Mouse (Mus musculus): ENCODE measurements at regions not wholly inside any gene's neighbourhood (a gene's known extent, or its start where the extent isn't known, plus 50 kb on each side); places are given as distances from the start of the nearest gene placed in this dataset.
A peak's percentile ranks its signal among the peaks of the same experiment; 100 is the strongest.

DNA sequence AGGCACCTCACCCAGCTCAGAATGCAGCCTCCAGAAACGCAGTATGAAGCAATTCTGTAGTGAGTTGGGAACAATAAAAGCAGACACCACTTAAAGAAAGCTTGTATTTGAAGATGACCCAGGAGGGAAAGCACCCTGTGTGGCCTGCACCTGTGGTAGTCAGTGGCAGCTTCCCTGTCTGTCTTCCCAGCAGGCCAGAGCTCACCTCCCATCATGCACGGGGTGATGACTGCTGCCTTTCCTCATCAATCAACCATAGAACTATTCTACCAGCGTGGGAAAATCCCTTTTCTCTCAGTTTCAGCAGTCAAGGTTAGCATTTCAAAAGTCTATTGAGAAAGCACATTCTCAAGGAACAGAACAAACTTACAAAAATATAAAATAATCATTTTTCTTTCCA is 160.0 kb downstream of the Cog6 start:
- TF ChIP-seq CTCF (IDR thresholded peaks at IDR 0.05; ENCODE audit: low read depth) (no peak), EP300 (IDR thresholded peaks at IDR 0.05; ENCODE audit: low read depth) (no peak)
- 40% methylated on average over 3 of the region's 3 CpGs for WGBS (ENCODE audit: insufficient replicate concordance)
- ATAC-seq (ENCODE audit: insufficient read depth) = no peak

DNA sequence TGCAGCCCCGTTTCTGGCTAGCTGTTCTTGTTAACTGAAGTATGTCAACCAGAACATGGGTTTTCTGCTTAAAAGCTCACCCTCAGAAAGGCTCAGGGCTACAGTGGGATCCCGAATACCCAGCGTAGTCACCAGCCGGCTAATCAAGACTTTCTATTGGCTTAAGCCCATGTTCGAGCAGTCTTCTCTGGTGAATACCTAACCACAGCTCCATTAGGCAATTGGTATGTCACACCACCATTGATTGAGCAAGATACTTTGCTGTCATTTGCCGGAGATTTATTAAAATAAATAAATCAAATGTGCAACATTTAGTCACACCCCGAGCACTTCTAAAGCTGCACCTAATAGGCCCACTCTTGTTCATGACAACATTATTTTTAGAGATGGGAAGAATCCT is 162.5 kb downstream of the Cog6 start:
- no peak overlapping the region for H3K4me2 ChIP-seq (ENCODE audit: low read depth)
- no peaks in the 10 kb centered on the region for H3K27me3 ChIP-seq (ENCODE audit: control insufficient read depth, insufficient read depth, low read length)
- no peak overlapping the region for H3K9ac ChIP-seq (replicated peaks)
- ATAC-seq (ENCODE audit: insufficient read depth) = no peak
- no peaks in the 10 kb centered on the region for H3K9me3 ChIP-seq (ENCODE audit: control insufficient read depth, low read length)
- WGBS (ENCODE audit: insufficient replicate concordance) = 71% methylated on average over 7 of the region's 7 CpGs
- DNase-seq (ENCODE audit: low read depth in 3 of 3, low spot score in 3 of 3) = no peak
- TF ChIP-seq EP300 (IDR thresholded peaks at IDR 0.05; ENCODE audit: low read depth) = no peak
- no peak for TF ChIP-seq CTCF (IDR thresholded peaks at IDR 0.05; ENCODE audit: low read depth)
- H3K4me1 ChIP-seq (replicated peaks; ENCODE audit: control insufficient read depth in 2 of 2, insufficient read depth in 2 of 2, low read length in 1 of 2) = no peaks in the 10 kb centered on the region
- H3K4me3 ChIP-seq (ENCODE audit: insufficient read depth in 1 of 2, low read depth in 2 of 2, low read length in 2 of 2) = no peak overlapping the region
- no peaks in the 10 kb centered on the region for H3K36me3 ChIP-seq (replicated peaks; ENCODE audit: control insufficient read depth, insufficient read depth, low read depth)
- no peak overlapping the region for H3K27ac ChIP-seq

More for the DNA sequence above, 160.0 kb downstream of the Cog6 start:
- H3K27me3 ChIP-seq (ENCODE audit: control insufficient read depth, insufficient read depth, low read length) = no peaks in the 10 kb centered on the region
- H3K4me3 ChIP-seq (ENCODE audit: insufficient read depth in 1 of 2, low read depth in 2 of 2, low read length in 2 of 2) = no peak overlapping the region
- DNase-seq (ENCODE audit: low read depth in 3 of 3, low spot score in 3 of 3) = no peak
- H3K9ac ChIP-seq (replicated peaks) = no peak overlapping the region
- H3K4me1 ChIP-seq (replicated peaks; ENCODE audit: control insufficient read depth in 2 of 2, insufficient read depth in 2 of 2, low read length in 1 of 2) = no peaks in the 10 kb centered on the region
- no peak overlapping the region for H3K4me2 ChIP-seq (ENCODE audit: low read depth)
- no peak overlapping the region for H3K27ac ChIP-seq
- no peaks in the 10 kb centered on the region for H3K9me3 ChIP-seq (ENCODE audit: control insufficient read depth, low read length)
- no peaks in the 10 kb centered on the region for H3K36me3 ChIP-seq (replicated peaks; ENCODE audit: control insufficient read depth, insufficient read depth, low read depth)

DNA sequence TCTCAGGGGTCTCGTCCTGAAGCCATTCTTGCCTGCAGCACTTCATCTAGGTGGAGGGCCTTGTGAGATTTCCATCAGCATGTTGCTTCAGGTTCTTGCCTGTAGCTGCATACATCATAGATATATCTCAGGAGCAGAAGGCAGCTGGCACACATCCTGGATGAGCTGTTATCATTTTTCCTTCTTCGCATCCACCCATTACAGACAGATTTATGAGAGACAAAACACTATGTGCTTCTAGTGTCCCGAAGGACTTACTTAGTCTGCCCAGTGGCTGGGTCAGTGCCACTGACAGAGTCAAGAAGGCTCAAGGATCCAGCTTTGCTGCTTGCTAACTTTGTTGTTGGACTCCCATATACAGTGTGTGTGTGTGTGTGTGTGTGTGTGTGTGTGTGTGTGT is 163.9 kb downstream of the Cog6 start:
- Histone ChIP-seq H3K4me3 (ENCODE audit: insufficient read depth in 1 of 2, low read depth in 2 of 2, low read length in 2 of 2) (no peak overlapping the region), H3K36me3 (replicated peaks; ENCODE audit: control insufficient read depth, insufficient read depth, low read depth) (no peaks in the 10 kb centered on the region), H3K27me3 (ENCODE audit: control insufficient read depth, insufficient read depth, low read length) (no peaks in the 10 kb centered on the region), H3K4me1 (replicated peaks; ENCODE audit: control insufficient read depth in 2 of 2, insufficient read depth in 2 of 2, low read length in 1 of 2) (no peaks in the 10 kb centered on the region), H3K9me3 (ENCODE audit: control insufficient read depth, low read length) (no peaks in the 10 kb centered on the region), H3K4me2 (ENCODE audit: low read depth) (no peak overlapping the region), H3K27ac (no peak overlapping the region), H3K9ac (replicated peaks) (no peak overlapping the region)
- WGBS (ENCODE audit: insufficient replicate concordance) = 66% methylated on average over 3 of the region's 3 CpGs
- TF ChIP-seq EP300 (IDR thresholded peaks at IDR 0.05; ENCODE audit: low read depth) = no peak
- TF ChIP-seq CTCF (IDR thresholded peaks at IDR 0.05; ENCODE audit: low read depth) = no peak
- no peak for DNase-seq (ENCODE audit: low read depth in 3 of 3, low spot score in 3 of 3)
- no peak for ATAC-seq (ENCODE audit: insufficient read depth)

DNA sequence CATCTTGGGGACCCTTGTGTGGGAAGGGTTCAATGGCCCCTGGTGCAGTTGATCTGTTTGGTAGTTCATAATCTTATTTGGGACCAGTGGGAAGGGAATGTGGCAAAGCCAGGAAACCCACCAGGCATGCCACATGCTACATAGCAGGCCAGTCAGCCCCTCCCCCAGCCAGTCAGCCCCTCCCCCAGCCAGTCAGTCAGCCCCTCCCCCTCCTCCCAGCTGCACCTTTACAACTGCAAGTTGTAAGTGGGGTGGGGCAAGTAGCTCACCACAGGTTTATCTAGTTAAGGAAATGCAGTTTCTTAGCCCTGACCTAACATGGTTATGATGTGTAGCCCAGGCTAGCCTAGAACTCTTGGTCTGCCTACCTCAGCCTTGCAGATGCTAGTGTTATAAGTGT is 171.9 kb downstream of the Cog6 start:
- Histone ChIP-seq H3K4me2 (ENCODE audit: low read depth) (no peak overlapping the region), H3K36me3 (replicated peaks; ENCODE audit: control insufficient read depth, insufficient read depth, low read depth) (no peaks in the 10 kb centered on the region), H3K4me3 (ENCODE audit: insufficient read depth in 1 of 2, low read depth in 2 of 2, low read length in 2 of 2) (no peak overlapping the region), H3K9me3 (ENCODE audit: control insufficient read depth, low read length) (no peaks in the 10 kb centered on the region), H3K9ac (replicated peaks) (no peak overlapping the region), H3K27ac (no peak overlapping the region), H3K27me3 (ENCODE audit: control insufficient read depth, insufficient read depth, low read length) (no peaks in the 10 kb centered on the region), H3K4me1 (replicated peaks; ENCODE audit: control insufficient read depth in 2 of 2, insufficient read depth in 2 of 2, low read length in 1 of 2) (peaks cover 0 to 2% of the 10 kb centered on the region in 2 experiments; a peak in 1 of 4 replicates)
- DNase-seq (ENCODE audit: low read depth in 3 of 3, low spot score in 3 of 3) (no peak), ATAC-seq (ENCODE audit: insufficient read depth) (no peak)
- TF ChIP-seq EP300 (IDR thresholded peaks at IDR 0.05; ENCODE audit: low read depth) (no peak), CTCF (IDR thresholded peaks at IDR 0.05; ENCODE audit: low read depth) (no peak)

DNA sequence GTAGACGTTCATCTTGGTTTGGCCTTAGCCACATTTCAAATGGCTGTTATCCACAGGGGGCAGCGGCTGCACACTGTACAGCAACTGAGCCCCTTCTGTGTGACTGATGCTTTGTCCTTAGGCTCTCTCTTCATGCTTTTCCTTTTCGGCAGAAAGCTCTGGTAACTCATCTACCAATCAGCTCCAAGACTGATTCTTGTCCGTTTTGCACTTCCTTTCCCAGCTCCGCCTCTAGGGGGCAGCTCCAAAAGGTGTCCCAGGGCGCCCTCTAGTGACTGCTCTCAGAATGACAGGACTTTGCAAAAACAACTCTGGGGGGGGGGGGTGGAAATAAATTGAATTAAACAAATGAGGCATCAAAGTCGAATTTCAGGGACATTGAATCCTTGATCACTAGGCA is 173.0 kb downstream of the Cog6 start:
- Histone ChIP-seq H3K4me3 (ENCODE audit: insufficient read depth in 1 of 2, low read depth in 2 of 2, low read length in 2 of 2) (no peak overlapping the region), H3K4me2 (ENCODE audit: low read depth) (no peak overlapping the region), H3K9me3 (ENCODE audit: control insufficient read depth, low read length) (no peaks in the 10 kb centered on the region), H3K27me3 (ENCODE audit: control insufficient read depth, insufficient read depth, low read length) (no peaks in the 10 kb centered on the region), H3K9ac (replicated peaks) (no peak overlapping the region), H3K27ac (no peak overlapping the region), H3K4me1 (replicated peaks; ENCODE audit: control insufficient read depth in 2 of 2, insufficient read depth in 2 of 2, low read length in 1 of 2) (peaks cover 0 to 2% of the 10 kb centered on the region in 2 experiments; a peak in 1 of 4 replicates), H3K36me3 (replicated peaks; ENCODE audit: control insufficient read depth, insufficient read depth, low read depth) (no peaks in the 10 kb centered on the region)
- TF ChIP-seq EP300 (IDR thresholded peaks at IDR 0.05; ENCODE audit: low read depth) (no peak), CTCF (IDR thresholded peaks at IDR 0.05; ENCODE audit: low read depth) (peak; percentile 95)
- WGBS (ENCODE audit: insufficient replicate concordance) = 20% methylated on average over 7 of the region's 7 CpGs
- ATAC-seq (ENCODE audit: insufficient read depth) = no peak
- peak; percentile 41 to 55 (median 47) for DNase-seq (ENCODE audit: low read depth in 3 of 3, low spot score in 3 of 3)
